Mouse (Mus musculus) myocyte (in vitro differentiated cells): ENCODE data around the gene Mdm2. TPM values are rescaled to one million over a fixed set of nuclear protein-coding genes. Genes with fewer than 3 reads are reported as not detected.

ENCODE experiments used
- H3K27me3 ChIP-seq: one replicate; pipeline ENCODE4 v1.6.1; 2011; ENCODE audit not compliant: control insufficient read depth, insufficient read depth, insufficient read length
- H3K36me3 ChIP-seq: one replicate; pipeline ENCODE4 v1.6.1; 2011; ENCODE audit not compliant: control insufficient read depth, insufficient read depth
- H3K4me2 ChIP-seq: one replicate; pipeline ENCODE4 v1.6.1; 2011; ENCODE audit warnings: low read depth, control low read depth
- H3K4me3 ChIP-seq: one replicate; pipeline ENCODE4 v1.5.1; 2011; ENCODE audit warnings: mild to moderate bottlenecking, control low read depth, moderate library complexity
- H3K79me2 ChIP-seq: one replicate; pipeline ENCODE4 v1.6.1; 2011; ENCODE audit not compliant: control insufficient read depth, insufficient read depth
- H3ac ChIP-seq: one replicate; pipeline ENCODE4 v1.6.1; 2011; ENCODE audit not compliant: control insufficient read depth, insufficient read length
- CEBPB ChIP-seq: IDR thresholded peaks from 2 replicates; pipeline ENCODE4 v1.6.1; 2011; ENCODE audit warnings: mild to moderate bottlenecking, moderate library complexity; ENCODE audit not compliant: poor library complexity, insufficient read depth, severe bottlenecking
- E2F4 ChIP-seq: IDR thresholded peaks from one replicate; pipeline ENCODE4 v1.6.1; 2011; ENCODE audit warnings: mild to moderate bottlenecking, control low read depth, moderate library complexity; ENCODE audit not compliant: insufficient read depth
- MAX ChIP-seq: IDR thresholded peaks from one replicate; pipeline ENCODE4 v1.6.1; 2011; ENCODE audit warnings: low read depth, mild to moderate bottlenecking, control low read depth
- MYOD1 ChIP-seq, 3 experiments: IDR thresholded peaks; one replicate each; pipeline ENCODE4 v1.6.1; 2011; ENCODE audit warnings: control low read depth in 2 of 3, low read depth in 2 of 3, mild to moderate bottlenecking in 2 of 3, moderate library complexity in 1 of 3; ENCODE audit not compliant: insufficient read length in 2 of 3, control insufficient read depth in 1 of 3
- MYOG ChIP-seq, 3 experiments: IDR thresholded peaks; one replicate each; pipeline ENCODE4 v1.6.1; 2011; ENCODE audit warnings: control low read depth in 2 of 3, low read depth in 2 of 3, mild to moderate bottlenecking in 2 of 3; ENCODE audit not compliant: insufficient read length in 2 of 3, control insufficient read depth in 1 of 3, insufficient read depth in 1 of 3
- POLR2A ChIP-seq: IDR thresholded peaks from one replicate; pipeline ENCODE4 v1.6.1; 2011; ENCODE audit warnings: low read depth, mild to moderate bottlenecking, control low read depth, moderate library complexity; ENCODE audit not compliant: insufficient read length
- POLR2AphosphoS2 ChIP-seq: IDR thresholded peaks from one replicate; pipeline ENCODE4 v1.6.1; 2011; ENCODE audit warnings: low read depth, control low read depth; ENCODE audit not compliant: insufficient read length
- REST ChIP-seq: IDR thresholded peaks from one replicate; pipeline ENCODE4 v1.6.1; 2011; ENCODE audit warnings: mild to moderate bottlenecking, control low read depth, moderate library complexity; ENCODE audit not compliant: insufficient read depth, insufficient read length
- SRF ChIP-seq: IDR thresholded peaks from one replicate; pipeline ENCODE4 v1.6.1; 2011; ENCODE audit warnings: low read depth; ENCODE audit not compliant: control insufficient read depth, insufficient read length
- TCF12 ChIP-seq: IDR thresholded peaks from one replicate; pipeline ENCODE4 v1.6.1; 2011; ENCODE audit warnings: mild to moderate bottlenecking, control low read depth; ENCODE audit not compliant: poor library complexity, insufficient read depth, severe bottlenecking
- TCF3 ChIP-seq: IDR thresholded peaks from one replicate; pipeline ENCODE4 v1.6.1; 2011; ENCODE audit warnings: low read depth, control low read depth; ENCODE audit not compliant: insufficient read length
- USF1 ChIP-seq: IDR thresholded peaks from one replicate; pipeline ENCODE4 v1.6.1; 2011; ENCODE audit warnings: low read depth, mild to moderate bottlenecking, control low read depth, moderate library complexity
- polyA plus RNA-seq: library from polyadenylated mRNA; unstranded; fragments of >200 nt; fragmentation: generic; extraction: Trizol; gene quantifications from one replicate; pipeline ENCODE4 v1.2.1, GENCODE M21; 2012; ENCODE audit warnings: missing spikeins

Gene Mdm2
- polyA plus RNA-seq, 1 experiment, result 23.2 TPM

- Histone ChIP-seq H3ac (no peak overlapping the region), H3K4me2 (no peak overlapping the region), H3K27me3 (no peaks in the 10 kb centered on the region), H3K36me3 (peaks cover 92% of the 10 kb centered on the region), H3K79me2 (peaks cover 15% of the 10 kb centered on the region), H3K4me3 (no peak overlapping the region)
- no peak for TF ChIP-seq MAX
- no peak for TF ChIP-seq TCF12
- TF ChIP-seq E2F4, result no peak
- no peak for TF ChIP-seq USF1
- TF ChIP-seq MYOD1 (IDR thresholded peaks at IDR 0.05; ENCODE audit: control insufficient read depth in 1 of 3, insufficient read length in 2 of 3, low read depth in 2 of 3), result no peak
- no peak for TF ChIP-seq REST
- TF ChIP-seq POLR2AphosphoS2, result no peak
- TF ChIP-seq TCF3, result no peak
- TF ChIP-seq SRF, result no peak
- no peak for TF ChIP-seq CEBPB
- no peak for TF ChIP-seq POLR2A
- no peak for TF ChIP-seq MYOG (IDR thresholded peaks at IDR 0.05; ENCODE audit: control insufficient read depth in 1 of 3, insufficient read depth in 1 of 3, insufficient read length in 2 of 3, low read depth in 2 of 3)
Observed at GRCm38 (mm10) chr10:117696827-117697560, 13.6 kb downstream of the Mdm2 start.

GRCm38 (mm10) chr10:117696021-117696826, 14.3 kb downstream of the Mdm2 start:
- Histone ChIP-seq H3K4me2 (no peak overlapping the region), H3ac (no peak overlapping the region), H3K36me3 (peaks cover 91% of the 10 kb centered on the region), H3K27me3 (no peaks in the 10 kb centered on the region), H3K4me3 (no peak overlapping the region), H3K79me2 (peaks cover 15% of the 10 kb centered on the region)
- TF ChIP-seq MYOG (IDR thresholded peaks at IDR 0.05; ENCODE audit: control insufficient read depth in 1 of 3, insufficient read depth in 1 of 3, insufficient read length in 2 of 3, low read depth in 2 of 3) (no peak), TCF3 (no peak), POLR2A (no peak), USF1 (no peak), MAX (no peak), CEBPB (no peak), E2F4 (no peak), REST (no peak), TCF12 (no peak), SRF (no peak), POLR2AphosphoS2 (no peak), MYOD1 (IDR thresholded peaks at IDR 0.05; ENCODE audit: control insufficient read depth in 1 of 3, insufficient read length in 2 of 3, low read depth in 2 of 3) (no peak)

DNA sequence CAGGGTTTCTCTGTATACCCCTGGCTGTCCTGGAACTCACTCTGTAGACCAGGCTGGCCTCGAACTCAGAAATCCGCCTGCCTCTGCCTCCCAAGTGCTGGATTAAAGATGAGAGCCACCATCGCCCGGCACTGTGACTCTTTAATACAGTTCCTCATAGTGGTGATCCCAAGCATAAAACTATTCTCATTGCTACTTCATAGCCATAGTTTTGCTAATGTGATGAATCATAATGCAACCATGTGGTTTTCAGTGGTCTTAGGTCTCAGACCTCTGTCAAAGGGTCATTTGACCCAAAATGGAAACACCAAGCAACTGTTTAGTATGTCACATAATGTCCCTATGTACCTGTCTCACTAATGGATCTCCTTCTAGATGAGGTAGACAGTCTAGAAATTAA, 15.0 kb downstream of the Mdm2 start:
- H3K79me2 ChIP-seq, result peaks cover 15% of the 10 kb centered on the region
- no peak for TF ChIP-seq MAX
- TF ChIP-seq REST, result no peak
- no peak for TF ChIP-seq TCF12
- TF ChIP-seq POLR2A, result no peak
- TF ChIP-seq SRF, result no peak
- no peaks in the 10 kb centered on the region for H3K27me3 ChIP-seq
- peaks cover 91% of the 10 kb centered on the region for H3K36me3 ChIP-seq
- H3ac ChIP-seq, result no peak overlapping the region
- H3K4me2 ChIP-seq, result no peak overlapping the region
- H3K4me3 ChIP-seq, result no peak overlapping the region

DNA sequence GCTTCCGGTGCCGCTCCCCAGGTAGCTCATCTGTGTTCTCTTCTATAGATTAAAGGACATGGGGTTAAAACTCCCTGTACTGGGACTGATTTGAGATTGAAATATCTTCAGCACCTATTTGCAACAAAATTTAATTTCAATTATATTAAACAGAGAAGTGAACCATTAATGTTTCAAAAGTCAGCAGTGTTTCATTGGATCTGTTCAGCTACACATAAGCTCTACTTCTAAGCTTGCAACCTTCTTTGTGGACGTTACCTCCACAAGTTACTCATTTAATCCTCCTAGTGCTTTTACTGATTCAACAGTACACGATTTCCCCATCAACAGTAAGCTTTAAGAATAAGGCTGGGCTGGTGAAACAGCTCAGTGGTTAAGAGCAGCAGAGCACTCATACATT, 15.5 kb downstream of the Mdm2 start:
- peaks cover 91% of the 10 kb centered on the region for H3K36me3 ChIP-seq
- TF ChIP-seq E2F4 (no peak), POLR2A (no peak), CEBPB (no peak), USF1 (no peak), POLR2AphosphoS2 (no peak), TCF3 (no peak), TCF12 (no peak), MYOG (IDR thresholded peaks at IDR 0.05; ENCODE audit: control insufficient read depth in 1 of 3, insufficient read depth in 1 of 3, insufficient read length in 2 of 3, low read depth in 2 of 3) (no peak), SRF (no peak), MYOD1 (IDR thresholded peaks at IDR 0.05; ENCODE audit: control insufficient read depth in 1 of 3, insufficient read length in 2 of 3, low read depth in 2 of 3) (no peak), MAX (no peak), REST (no peak)
- no peak overlapping the region for H3ac ChIP-seq
- H3K4me3 ChIP-seq, result no peak overlapping the region
- peaks cover 10% of the 10 kb centered on the region for H3K79me2 ChIP-seq
- H3K27me3 ChIP-seq, result no peaks in the 10 kb centered on the region
- no peak overlapping the region for H3K4me2 ChIP-seq
